Mouse (Mus musculus) forebrain, embryonic 14.5 days (tissue): ENCODE data around the gene Ccdc70. TPM values are rescaled to one million over a fixed set of nuclear protein-coding genes. Genes with fewer than 3 reads are reported as not detected.
"Not testable (repeated sequence)": the region's sequence is repeated elsewhere in the genome, so short reads cannot be mapped to it uniquely, and the experiment has no call there.

Experiments
- ATAC-seq: fragments of 200-750 bp; cut with Nextera tagmentation; 2 replicates; pipeline ENCODE4 v1.8.0; 2017; ENCODE audit warnings: mild to moderate bottlenecking, moderate library complexity
- DNase-seq: peaks from one replicate; pipeline ENCODE4 v3.0.0-alpha.2; 2015; ENCODE audit warnings: low spot score
- H3K27ac ChIP-seq: fragments of 300-500 bp; sonication (generic); 2 replicates; pipeline ENCODE4 v1.5.1; 2014; ENCODE audit warnings: low read depth, mild to moderate bottlenecking, control low read depth, low read length, moderate library complexity
- H3K27me3 ChIP-seq: fragments of 300-500 bp; sonication (generic); replicated peaks from 2 replicates; pipeline ENCODE4 v1.6.1; 2014; ENCODE audit warnings: low read length, control low read depth, mixed read lengths; ENCODE audit not compliant: control insufficient read depth, insufficient read depth
- H3K36me3 ChIP-seq: fragments of 300-500 bp; sonication (generic); 2 replicates; pipeline ENCODE4 v1.6.1; 2014; ENCODE audit warnings: low read length, control low read depth; ENCODE audit not compliant: control insufficient read depth, insufficient read depth
- H3K4me1 ChIP-seq: fragments of 300-500 bp; sonication (generic); 2 replicates; pipeline ENCODE4 v1.6.1; 2014; ENCODE audit warnings: antibody characterized with exemption, low read length, control low read depth; ENCODE audit not compliant: control insufficient read depth, insufficient read depth
- H3K4me2 ChIP-seq: fragments of 300-500 bp; sonication (generic); 2 replicates; pipeline ENCODE4 v1.6.1; 2014; ENCODE audit warnings: mild to moderate bottlenecking, control low read depth, low read length
- H3K4me3 ChIP-seq: fragments of 300-500 bp; sonication (generic); 2 replicates; pipeline ENCODE4 v1.5.1; 2014; ENCODE audit warnings: low read depth, low read length, control low read depth
- H3K9ac ChIP-seq: fragments of 300-500 bp; sonication (generic); 2 replicates; pipeline ENCODE4 v1.6.1; 2014; ENCODE audit warnings: mild to moderate bottlenecking, low read length, control low read depth, moderate library complexity
- H3K9me3 ChIP-seq: fragments of 300-500 bp; sonication (generic); replicated peaks from 2 replicates; pipeline ENCODE4 v1.6.1; 2016; ENCODE audit warnings: low read length, control low read depth, mixed read lengths; ENCODE audit not compliant: control insufficient read depth
- WGBS: fragments of 180-500 bp; shearing (Covaris S2); extraction: QIAGEN DNeasy Blood & Tissue Kit; methylation state at CpG from one replicate; pipeline ENCODE4 v1.1.7; 2014; 5-methylcytosine and 5-hydroxymethylcytosine counted together
- polyA plus RNA-seq: library from polyadenylated mRNA; unstranded; fragments of >200 nt; fragmentation: Nextera tagmentation; extraction: Ambion mirVana; gene quantifications from 2 replicates; pipeline ENCODE4 v1.2.1, GENCODE M21; 2014

Ccdc70 gene
- not detected in 2 replicates for polyA plus RNA-seq

DNA sequence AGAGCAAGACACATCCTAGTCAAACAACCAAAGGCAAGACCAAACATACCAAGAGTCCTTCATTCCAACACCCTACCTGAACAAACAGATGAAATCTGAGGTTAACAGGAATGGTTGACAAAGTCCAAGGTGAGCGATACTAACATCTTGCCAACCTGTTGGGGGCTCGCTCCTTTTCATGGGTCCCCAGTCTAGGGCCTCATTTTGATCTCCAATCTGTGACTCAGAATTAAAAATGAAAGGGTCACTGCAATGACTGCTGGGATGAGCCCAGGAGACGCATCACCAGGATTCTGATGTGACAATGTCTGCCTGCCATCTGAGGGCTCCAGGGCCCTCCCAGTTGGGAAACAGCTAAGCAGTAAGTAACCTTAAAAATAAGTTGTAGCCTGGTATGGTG is at the start of gene Ccdc70:
TSS of gene Ccdc70 (plus strand) at position 301 of the 400 bp plus-strand sequence.
- no peak within 1 kb of the TSS for H3K27ac ChIP-seq
- no peak within 1 kb of the TSS for H3K4me2 ChIP-seq
- H3K4me3 ChIP-seq: no peak within 1 kb of the TSS
- H3K4me1 ChIP-seq: no peaks in the 10 kb centered on the region
- WGBS: 93% methylated on average over 3 of the region's 3 CpGs
- ATAC-seq: no peak
- no peak within 1 kb of the TSS for H3K9ac ChIP-seq
- DNase-seq: no peak
- H3K9me3 ChIP-seq: no peaks in the 10 kb centered on the region
- H3K36me3 ChIP-seq: no peaks in the 10 kb centered on the region
- H3K27me3 ChIP-seq: no peaks in the 10 kb centered on the region

DNA sequence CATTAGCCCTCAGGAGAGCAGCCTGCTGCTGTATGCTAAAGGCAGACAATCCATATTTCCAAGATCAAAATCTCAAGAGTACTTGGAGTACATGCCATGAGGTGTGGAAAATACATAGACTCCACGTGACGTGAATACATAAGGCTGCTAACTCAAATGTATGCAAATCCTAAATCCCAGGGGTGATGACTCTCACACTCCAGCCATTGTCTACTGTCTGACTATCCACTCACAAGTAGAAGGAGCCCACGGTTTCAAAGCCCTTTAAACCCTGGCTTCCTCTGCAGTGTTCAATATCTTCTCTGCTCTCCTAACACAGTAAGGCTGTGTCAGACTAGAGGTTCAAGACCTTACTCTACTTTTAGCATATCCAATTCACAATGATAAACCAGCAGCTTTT is 38.8 kb upstream of the Ccdc70 start:
- not testable (repeated sequence) for DNase-seq, H3K27ac ChIP-seq, H3K4me1 ChIP-seq, ATAC-seq, H3K9ac ChIP-seq, H3K9me3 ChIP-seq, H3K4me2 ChIP-seq, H3K36me3 ChIP-seq, H3K4me3 ChIP-seq, H3K27me3 ChIP-seq
- 72% methylated on average over 3 of the region's 3 CpGs for WGBS

DNA sequence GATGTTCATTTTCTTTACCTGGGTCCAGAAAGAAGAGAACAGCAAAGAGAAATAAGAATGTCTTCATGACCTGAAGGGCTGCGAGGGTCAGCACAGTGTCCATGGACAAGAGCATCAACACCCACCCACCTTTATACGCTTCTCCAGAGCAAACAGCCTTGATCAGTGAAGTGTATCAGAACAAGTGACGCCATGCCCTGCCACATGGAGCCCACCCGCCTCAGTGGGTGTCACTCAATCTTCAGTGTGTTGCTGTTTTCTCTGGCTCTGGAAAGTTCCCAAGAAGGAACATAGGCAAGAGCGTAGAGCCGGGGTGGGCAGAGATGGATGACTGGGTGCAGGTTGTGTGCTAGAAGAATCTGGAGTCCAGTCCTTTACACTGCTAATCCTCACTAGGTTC is 37.0 kb upstream of the Ccdc70 start, which contains the start of gene Defb15:
TSS of gene Defb15 (minus strand) at position 101 of the 400 bp plus-strand sequence.
- Histone ChIP-seq H3K27me3 (no peaks in the 10 kb centered on the region), H3K4me1 (no peaks in the 10 kb centered on the region), H3K27ac (no peak within 1 kb of the TSS), H3K4me3 (no peak within 1 kb of the TSS), H3K9ac (no peak within 1 kb of the TSS), H3K9me3 (no peaks in the 10 kb centered on the region), H3K4me2 (no peak within 1 kb of the TSS), H3K36me3 (no peaks in the 10 kb centered on the region)
- ATAC-seq (no peak), DNase-seq (no peak)
- WGBS: 95% methylated on average over 6 of the region's 6 CpGs

DNA sequence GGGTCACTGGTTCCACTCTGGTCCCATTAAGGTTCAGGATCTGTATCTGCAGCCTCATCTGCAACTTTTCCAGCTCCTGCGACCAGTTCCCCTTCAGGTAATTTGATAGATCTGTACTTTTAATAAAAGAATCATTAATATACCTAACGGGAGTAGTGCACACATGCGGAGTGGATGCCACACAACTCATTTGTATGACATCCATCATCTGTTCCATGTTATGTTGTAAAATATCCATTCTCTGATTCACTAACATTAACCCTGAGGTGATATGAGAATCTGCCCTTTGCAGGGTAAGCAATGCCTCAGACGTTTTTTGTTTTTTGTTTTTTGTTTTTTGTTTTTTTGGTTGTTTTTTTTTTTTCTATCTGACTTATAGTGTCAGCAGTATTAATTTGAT is 31.5 kb upstream of the Ccdc70 start, which contains the start of gene Defb35:
TSS of gene Defb35 (plus strand) at position 301 of the 400 bp plus-strand sequence.
- DNase-seq, H3K4me3 ChIP-seq: not testable (repeated sequence)
- WGBS: 84% methylated on average over 4 of the region's 4 CpGs

DNA sequence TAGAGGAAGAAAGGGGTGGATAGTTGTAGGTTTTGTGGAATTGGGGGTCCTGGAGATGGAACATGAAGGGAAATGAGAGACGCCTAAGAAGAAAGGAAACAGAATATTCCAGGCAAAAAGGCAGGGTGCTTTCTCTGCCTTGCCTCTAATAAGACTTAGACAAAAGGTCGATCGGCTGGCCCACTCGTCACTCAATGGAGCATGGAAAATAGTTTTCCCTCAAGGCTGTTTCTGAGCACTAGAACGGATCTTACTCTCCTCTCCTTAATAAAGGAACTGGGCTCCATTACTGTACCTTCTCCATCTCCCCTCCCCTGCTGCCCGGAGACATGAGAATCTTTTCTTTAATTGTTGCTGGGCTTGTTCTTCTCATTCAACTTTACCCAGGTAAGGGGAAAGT is 23.1 kb upstream of the Ccdc70 start, which contains the start of gene Defb13:
TSS of gene Defb13 (plus strand) at position 301 of the 400 bp plus-strand sequence.
- Histone ChIP-seq H3K4me2 (no peak within 1 kb of the TSS), H3K27me3 (no peaks in the 10 kb centered on the region), H3K36me3 (no peaks in the 10 kb centered on the region), H3K4me3 (no peak within 1 kb of the TSS), H3K9me3 (no peaks in the 10 kb centered on the region), H3K4me1 (no peaks in the 10 kb centered on the region), H3K27ac (no peak within 1 kb of the TSS), H3K9ac (no peak within 1 kb of the TSS)
- WGBS: 78% methylated on average over 6 of the region's 6 CpGs
- ATAC-seq (no peak), DNase-seq (no peak)

More for the DNA sequence above, 31.5 kb upstream of the Ccdc70 start, which contains the start of gene Defb35:
- not testable (repeated sequence) for H3K27me3 ChIP-seq, H3K27ac ChIP-seq, H3K9me3 ChIP-seq, H3K36me3 ChIP-seq, ATAC-seq, H3K4me2 ChIP-seq, H3K9ac ChIP-seq, H3K4me1 ChIP-seq

DNA sequence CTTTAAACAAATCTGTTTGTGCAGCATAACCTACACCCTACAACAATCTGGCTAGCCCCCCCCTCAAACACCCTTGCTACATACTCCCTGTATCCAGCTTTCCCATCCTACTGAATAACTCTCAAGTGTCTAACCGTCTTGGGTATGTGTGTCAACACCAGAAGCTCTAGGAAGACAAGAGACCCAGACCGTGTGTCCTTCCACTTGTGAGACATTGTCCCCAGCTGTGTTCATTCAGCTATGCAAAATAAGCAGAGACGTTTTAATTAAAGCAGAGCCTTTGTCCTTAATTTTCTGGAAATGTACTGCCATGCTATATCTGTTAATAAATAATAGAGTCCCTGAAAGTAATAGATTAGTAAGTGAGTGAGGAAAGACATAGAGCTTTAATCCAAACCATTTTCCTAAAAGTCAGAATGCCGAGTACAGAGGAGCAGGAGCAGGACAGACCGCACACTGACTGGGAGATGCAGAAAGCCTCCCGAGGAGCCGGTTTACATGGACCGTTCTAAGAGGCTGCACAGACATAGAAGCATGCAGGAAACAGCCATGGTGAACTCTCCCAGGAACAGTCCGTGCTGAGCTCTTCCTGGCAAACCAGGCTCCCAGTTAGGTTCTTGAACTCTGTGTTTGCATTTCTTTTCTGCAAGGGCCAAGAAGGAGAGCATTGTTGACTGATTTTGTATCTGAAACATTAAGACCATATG is 22.1 kb upstream of the Ccdc70 start:
- Histone ChIP-seq H3K9ac (no peak overlapping the region), H3K9me3 (no peaks in the 10 kb centered on the region), H3K27ac (no peak overlapping the region), H3K4me3 (no peak overlapping the region), H3K4me2 (no peak overlapping the region), H3K4me1 (no peaks in the 10 kb centered on the region), H3K27me3 (no peaks in the 10 kb centered on the region), H3K36me3 (no peaks in the 10 kb centered on the region)
- WGBS: 60% methylated on average over 9 of the region's 9 CpGs
- no peak for ATAC-seq
- no peak for DNase-seq

DNA sequence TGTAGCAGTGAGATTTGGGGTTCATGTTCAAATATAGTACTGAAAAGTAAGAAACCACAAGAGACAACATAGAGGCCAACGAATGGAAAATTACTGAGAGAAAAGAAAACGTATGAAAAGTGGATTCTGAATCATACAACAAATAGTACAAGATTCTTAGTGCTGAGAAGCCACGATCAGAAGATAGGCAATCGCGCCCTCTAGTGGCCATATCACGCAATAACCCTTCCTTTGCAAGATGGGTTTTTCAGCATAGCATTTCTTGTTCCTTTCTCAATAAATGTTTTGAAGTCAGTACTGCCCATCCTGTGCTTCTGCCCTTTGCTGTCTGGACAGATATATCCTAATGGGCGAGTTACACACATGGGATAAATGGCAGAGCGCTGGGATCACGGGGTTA is 14.3 kb upstream of the Ccdc70 start:
- Histone ChIP-seq H3K4me2 (no peak overlapping the region), H3K36me3 (no peaks in the 10 kb centered on the region), H3K27me3 (no peaks in the 10 kb centered on the region), H3K27ac (no peak overlapping the region), H3K9me3 (no peaks in the 10 kb centered on the region), H3K4me3 (no peak overlapping the region), H3K9ac (no peak overlapping the region), H3K4me1 (no peaks in the 10 kb centered on the region)
- ATAC-seq (no peak), DNase-seq (peak; percentile 70)
- 5% methylated on average over 9 of the region's 9 CpGs for WGBS

DNA sequence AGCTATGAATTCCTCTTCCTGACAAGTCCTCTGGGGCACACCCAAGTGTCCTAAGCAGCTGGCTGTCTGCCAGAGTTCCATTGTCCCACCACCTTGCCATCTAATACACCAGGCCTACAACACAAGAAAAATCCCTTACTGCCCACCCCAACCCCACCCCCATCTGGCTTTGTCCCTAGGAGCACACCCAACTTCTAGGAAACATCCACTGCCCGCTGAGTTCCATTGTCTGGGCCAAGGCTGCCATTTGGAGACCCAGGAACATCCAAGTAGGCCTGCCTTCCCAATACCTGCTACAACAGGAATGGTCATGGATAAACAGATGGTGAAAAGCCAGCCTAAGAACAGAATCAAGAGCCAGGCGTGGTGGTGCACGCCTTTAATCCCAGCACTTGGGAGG is 13.2 kb upstream of the Ccdc70 start:
- Histone ChIP-seq H3K27me3 (no peaks in the 10 kb centered on the region), H3K4me2 (no peak overlapping the region), H3K4me3 (no peak overlapping the region), H3K9ac (no peak overlapping the region), H3K4me1 (no peaks in the 10 kb centered on the region), H3K36me3 (no peaks in the 10 kb centered on the region), H3K9me3 (no peaks in the 10 kb centered on the region), H3K27ac (no peak overlapping the region)
- ATAC-seq: no peak
- DNase-seq: no peak
- WGBS: 87% methylated on average over 3 of the region's 3 CpGs

DNA sequence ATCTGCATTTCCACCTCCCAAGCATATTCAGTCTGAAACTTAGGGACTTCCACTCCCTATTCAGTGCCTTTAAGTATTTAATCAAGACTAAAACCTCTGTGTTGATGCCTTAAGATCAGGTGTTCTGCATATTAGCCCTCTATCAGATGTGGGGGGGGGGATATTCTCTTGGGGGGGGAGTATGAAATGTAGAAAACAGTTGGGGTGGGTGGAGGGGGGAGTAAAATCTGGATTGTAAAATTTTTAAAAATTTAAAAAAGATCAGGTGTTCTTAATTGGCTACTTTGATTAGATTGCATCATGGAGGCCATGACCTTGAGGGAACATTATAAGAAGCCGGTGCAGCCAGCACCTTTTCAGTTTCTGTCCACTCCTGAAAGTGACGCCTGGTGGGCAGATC is 11.2 kb upstream of the Ccdc70 start, which contains the start of gene Fam90a1a:
TSS of gene Fam90a1a (plus strand) at position 301 of the 400 bp plus-strand sequence.
- WGBS: 89% methylated on average over 2 of the region's 2 CpGs
- no peak within 1 kb of the TSS for H3K4me3 ChIP-seq
- H3K27ac ChIP-seq: no peak within 1 kb of the TSS
- H3K4me1 ChIP-seq: no peaks in the 10 kb centered on the region
- no peaks in the 10 kb centered on the region for H3K36me3 ChIP-seq
- H3K9ac ChIP-seq: no peak within 1 kb of the TSS
- no peaks in the 10 kb centered on the region for H3K27me3 ChIP-seq
- no peak within 1 kb of the TSS for H3K4me2 ChIP-seq
- ATAC-seq: no peak
- no peak for DNase-seq
- H3K9me3 ChIP-seq: no peaks in the 10 kb centered on the region
